In the genomic region with DNA sequence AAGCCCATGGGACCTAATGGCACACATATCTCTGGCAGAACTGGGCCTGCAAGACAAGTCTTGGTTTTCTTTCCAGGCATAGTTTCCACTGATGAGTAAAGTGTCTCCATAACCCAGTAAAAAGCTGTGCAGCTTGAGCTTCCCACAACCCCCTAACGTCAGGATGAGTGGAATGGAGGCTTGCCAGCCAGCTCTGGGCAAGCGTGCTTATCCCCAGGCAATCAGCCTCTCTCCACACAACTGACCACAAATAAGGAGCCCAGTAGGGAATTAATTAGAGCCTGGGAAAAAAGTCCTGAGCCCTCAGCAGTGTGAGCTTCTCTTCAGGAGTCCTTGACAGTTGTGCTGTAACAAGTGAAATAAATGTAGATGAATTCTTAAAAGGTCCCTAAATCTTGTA, we compare ENCODE assay signal across 11 mouse cellular contexts. TPM values are rescaled to one million over a fixed set of nuclear protein-coding genes. Genes with fewer than 3 reads are reported as not detected.
DNase-seq lines count a peak whose midpoint lies in the region; ATAC-seq lines count a peak whose summit lies in the region.
"Had no signal": no experiment of that assay in that cellular context is flagged by ENCODE, and none has a peak within 500 bp of the region (broad histone marks: within the 10 kb centered on the region; RNA-seq: fewer than 3 reads in every experiment).

No protein-coding gene starts in this region.

- H3K9me3 ChIP-seq in hindbrain, embryonic 14.5 days (ENCODE audit: control insufficient read depth, low read length), result no peaks in the 10 kb centered on the region
- H3K9me3 ChIP-seq in hindbrain, embryonic 12.5 days (replicated peaks), result no peaks in the 10 kb centered on the region
- H3K9me3 ChIP-seq in intestine, embryonic 15.5 days, result no peaks in the 10 kb centered on the region
- H3K9me3 ChIP-seq: limb, embryonic 13.5 days had no signal

- no peak overlapping the region for H3K9ac ChIP-seq in hindbrain, embryonic 14.5 days
- no peak overlapping the region for H3K9ac ChIP-seq in hindbrain, embryonic 12.5 days
- no peak overlapping the region for H3K9ac ChIP-seq in intestine, embryonic 15.5 days
- H3K9ac ChIP-seq: limb, embryonic 13.5 days had no signal

- ATAC-seq in hindbrain, embryonic 14.5 days (ENCODE audit: low FRiP score), result peak; percentile 27; the same call in 1 of the 2 replicates
- no peak for ATAC-seq in hindbrain, embryonic 12.5 days (ENCODE audit: low FRiP score)
- ATAC-seq in intestine, embryonic 15.5 days, result no peak
- no peak for ATAC-seq in erythroblast, adult 5-6 weeks (replicated peaks; ENCODE audit: low FRiP score, poor library complexity, severe bottlenecking)

- H3K4me3 ChIP-seq in hindbrain, embryonic 14.5 days (replicated peaks; ENCODE audit: low read length), result no peak overlapping the region
- H3K4me3 ChIP-seq in hindbrain, embryonic 12.5 days, result no peak overlapping the region
- no peak overlapping the region for H3K4me3 ChIP-seq in intestine, embryonic 15.5 days (replicated peaks)
- H3K4me3 ChIP-seq: limb, embryonic 13.5 days; megakaryocyte, embryonic 14.5 days had no signal

- no peak overlapping the region for H3K27ac ChIP-seq in hindbrain, embryonic 14.5 days
- no peak overlapping the region for H3K27ac ChIP-seq in hindbrain, embryonic 12.5 days
- no peak overlapping the region for H3K27ac ChIP-seq in intestine, embryonic 15.5 days
- H3K27ac ChIP-seq: limb, embryonic 13.5 days had no signal

- no peaks in the 10 kb centered on the region for H3K27me3 ChIP-seq in hindbrain, embryonic 14.5 days (ENCODE audit: control insufficient read depth, insufficient read depth, low read length)
- no peaks in the 10 kb centered on the region for H3K27me3 ChIP-seq in hindbrain, embryonic 12.5 days
- no peaks in the 10 kb centered on the region for H3K27me3 ChIP-seq in intestine, embryonic 15.5 days (replicated peaks)
- H3K27me3 ChIP-seq: limb, embryonic 13.5 days; megakaryocyte, embryonic 14.5 days had no signal

- 29% methylated on average over 2 of the region's 2 CpGs for WGBS in hindbrain, embryonic 14.5 days
- 48% methylated on average over 2 of the region's 2 CpGs for WGBS in hindbrain, embryonic 12.5 days
- WGBS in intestine, embryonic 15.5 days, result 56% methylated on average over 2 of the region's 2 CpGs

- no peak overlapping the region for H3K4me2 ChIP-seq in hindbrain, embryonic 14.5 days (replicated peaks)
- no peak overlapping the region for H3K4me2 ChIP-seq in hindbrain, embryonic 12.5 days (replicated peaks)
- no peak overlapping the region for H3K4me2 ChIP-seq in intestine, embryonic 15.5 days (replicated peaks)
- H3K4me2 ChIP-seq: limb, embryonic 13.5 days had no signal

- DNase-seq in hindbrain, embryonic 14.5 days (ENCODE audit: low spot score), result no peak
- peak; percentile 21 for DNase-seq in cerebellum, adult 11-12 months
- peak; percentile 22 for DNase-seq in gastrocnemius, adult 8-10 months (ENCODE audit: low spot score in 2 of 2)
- peak; percentile 31 for DNase-seq in retina, postnatal 1 day
- DNase-seq in thymus, adult 18-20 months, result no peak

- no peaks in the 10 kb centered on the region for H3K36me3 ChIP-seq in hindbrain, embryonic 14.5 days (replicated peaks; ENCODE audit: control insufficient read depth, insufficient read depth)
- no peaks in the 10 kb centered on the region for H3K36me3 ChIP-seq in hindbrain, embryonic 12.5 days
- no peaks in the 10 kb centered on the region for H3K36me3 ChIP-seq in intestine, embryonic 15.5 days
- H3K36me3 ChIP-seq: limb, embryonic 13.5 days had no signal

- H3K4me1 ChIP-seq in hindbrain, embryonic 14.5 days (replicated peaks; ENCODE audit: control insufficient read depth, insufficient read depth, low read length), result no peaks in the 10 kb centered on the region
- H3K4me1 ChIP-seq in hindbrain, embryonic 12.5 days, result no peaks in the 10 kb centered on the region
- H3K4me1 ChIP-seq in intestine, embryonic 15.5 days (replicated peaks), result no peaks in the 10 kb centered on the region
- H3K4me1 ChIP-seq: limb, embryonic 13.5 days; megakaryocyte, embryonic 14.5 days had no signal

RNA-seq across cellular contexts. Expression of a gene that starts 9.1 kb away (rescaled TPM):
- 0.76 and 0.98 TPM in 2 replicates for polyA plus RNA-seq in hindbrain, embryonic 14.5 days (2014; fragmentation: Nextera tagmentation; extraction: Ambion mirVana)
- polyA plus RNA-seq in hindbrain, embryonic 12.5 days (2016; fragmentation: Nextera tagmentation; extraction: Ambion mirVana), result 0.36 and 0.45 TPM in 2 replicates
- not detected for total RNA-seq in gastrocnemius, adult 8-10 months (2022)
- polyA plus RNA-seq in intestine, embryonic 15.5 days (2015; fragmentation: Nextera tagmentation; extraction: Ambion mirVana), result not detected in 2 replicates
- not detected in 2 replicates for total RNA-seq in erythroblast, adult 5-6 weeks (2015; ENCODE audit: low replicate concordance)
- not detected in 2 replicates for total RNA-seq in erythroblast, adult 5-6 weeks (2017; ENCODE audit: low replicate concordance)
- polyA plus RNA-seq: intestine, embryonic 14.5 days had no signal

RNA-seq across cellular contexts. Expression of a gene that starts 26.7 kb away (rescaled TPM):
- polyA plus RNA-seq in hindbrain, embryonic 14.5 days (2014; fragmentation: Nextera tagmentation; extraction: Ambion mirVana), result 132 and 156 TPM in 2 replicates
- polyA plus RNA-seq in hindbrain, embryonic 12.5 days (2016; fragmentation: Nextera tagmentation; extraction: Ambion mirVana), result 178 and 201 TPM in 2 replicates
- 100 to 1,000 TPM; 134 to 205 (median 165) TPM for total RNA-seq in gastrocnemius, adult 8-10 months (2022)
- polyA plus RNA-seq in intestine, embryonic 15.5 days (2015; fragmentation: Nextera tagmentation; extraction: Ambion mirVana), result 222 and 261 TPM in 2 replicates
- 281 and 297 TPM in 2 replicates for total RNA-seq in erythroblast, adult 5-6 weeks (2015; ENCODE audit: low replicate concordance)
- total RNA-seq in erythroblast, adult 5-6 weeks (2017; ENCODE audit: low replicate concordance), result 387 and 828 TPM in 2 replicates

Comparison
In these comparisons a context has a peak if more than half of its experiments do, and no peak if none do; other contexts are left out.
1. DNase-seq: peak in cerebellum, adult 11-12 months (single experiment), gastrocnemius, adult 8-10 months (2 of 2) and retina, postnatal 1 day (single experiment); none in hindbrain, embryonic 14.5 days (single experiment) and thymus, adult 18-20 months (0 of 2).